In the genomic region with DNA sequence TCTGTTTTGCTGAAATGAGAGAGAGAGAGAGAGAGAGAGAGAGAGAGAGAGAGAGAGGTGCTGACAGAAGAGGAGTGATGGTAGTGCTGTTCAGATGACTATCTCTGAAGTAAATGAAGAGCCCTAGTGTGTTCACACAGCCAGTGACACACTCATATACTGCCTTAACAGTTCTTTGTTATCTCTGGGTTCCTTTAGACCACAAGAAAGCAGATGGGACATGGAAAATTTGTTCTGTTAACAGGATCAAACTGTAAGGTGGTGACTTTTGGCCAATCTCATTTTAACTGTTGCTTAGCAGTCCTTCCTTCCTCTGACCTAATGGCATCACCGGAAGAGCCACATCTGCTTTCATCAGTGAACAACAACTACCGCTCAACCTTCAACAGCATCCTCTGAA, we compare ENCODE assay signal across 25 mouse cellular contexts. TPM values are rescaled to one million over a fixed set of nuclear protein-coding genes. Genes with fewer than 3 reads are reported as not detected.
DNase-seq lines count a peak whose midpoint lies in the region; ATAC-seq and TF ChIP-seq lines count a peak whose summit lies in the region.
"Had no signal": no experiment of that assay in that cellular context is flagged by ENCODE, and none has a peak within 500 bp of the region (broad histone marks: within the 10 kb centered on the region; RNA-seq: fewer than 3 reads in every experiment).

No protein-coding gene starts in this region.

- 68% methylated on average over 2 of the region's 2 CpGs for whole genome bisulfite sequencing in heart, embryonic 12.5 days
- 68% methylated on average over 2 of the region's 2 CpGs for WGBS in heart, embryonic 15.5 days

- H3K27me3 ChIP-seq in heart, embryonic 12.5 days (replicated peaks) = no peaks in the 10 kb centered on the region
- H3K27me3 ChIP-seq in heart, embryonic 15.5 days = no peaks in the 10 kb centered on the region
- no peaks in the 10 kb centered on the region for H3K27me3 ChIP-seq in G1E (ENCODE audit: insufficient read depth, low read length)
- H3K27me3 ChIP-seq: forebrain, embryonic 13.5 days; hindbrain, embryonic 13.5 days; intestine, embryonic 15.5 days; kidney, embryonic 15.5 days had no signal

- H3K4me3 ChIP-seq in heart, embryonic 12.5 days = no peak overlapping the region
- H3K4me3 ChIP-seq in heart, embryonic 15.5 days = no peak overlapping the region
- no peak overlapping the region for H3K4me3 ChIP-seq in G1E (ENCODE audit: low read depth, low read length)
- H3K4me3 ChIP-seq: forebrain, embryonic 10.5 days; forebrain, embryonic 13.5 days; hindbrain, embryonic 10.5 days; hindbrain, embryonic 13.5 days; intestine, embryonic 15.5 days; kidney, embryonic 15.5 days had no signal

- no peak for TF ChIP-seq CTCF in G1E (IDR thresholded peaks at IDR 0.05; ENCODE audit: low read depth, low read length)

- H3K9ac ChIP-seq in heart, embryonic 12.5 days = no peak overlapping the region
- no peak overlapping the region for H3K9ac ChIP-seq in heart, embryonic 15.5 days
- H3K9ac ChIP-seq: forebrain, embryonic 13.5 days; hindbrain, embryonic 13.5 days; intestine, embryonic 15.5 days; kidney, embryonic 15.5 days had no signal

- H3K9me3 ChIP-seq in heart, embryonic 12.5 days (replicated peaks) = no peaks in the 10 kb centered on the region
- no peaks in the 10 kb centered on the region for H3K9me3 ChIP-seq in heart, embryonic 15.5 days (replicated peaks)
- no peaks in the 10 kb centered on the region for H3K9me3 ChIP-seq in G1E (replicated peaks)
- H3K9me3 ChIP-seq: forebrain, embryonic 10.5 days; forebrain, embryonic 13.5 days; hindbrain, embryonic 10.5 days; hindbrain, embryonic 13.5 days; intestine, embryonic 15.5 days; kidney, embryonic 15.5 days had no signal

- H3K36me3 ChIP-seq in heart, embryonic 12.5 days = no peaks in the 10 kb centered on the region
- no peaks in the 10 kb centered on the region for H3K36me3 ChIP-seq in heart, embryonic 15.5 days
- no peaks in the 10 kb centered on the region for H3K36me3 ChIP-seq in G1E (replicated peaks)
- H3K36me3 ChIP-seq: forebrain, embryonic 10.5 days; hindbrain, embryonic 10.5 days; hindbrain, embryonic 13.5 days; intestine, embryonic 15.5 days; kidney, embryonic 15.5 days had no signal

- H3K27ac ChIP-seq in heart, embryonic 12.5 days (ENCODE audit: poor library complexity, severe bottlenecking) = peak overlapping the region; percentile 20; the same call in 1 of the 2 replicates
- H3K27ac ChIP-seq in heart, embryonic 15.5 days = no peak overlapping the region
- H3K27ac ChIP-seq: forebrain, embryonic 10.5 days; forebrain, embryonic 13.5 days; hindbrain, embryonic 10.5 days; hindbrain, embryonic 13.5 days; intestine, embryonic 15.5 days; kidney, embryonic 15.5 days had no signal

- ATAC-seq in heart, embryonic 12.5 days (ENCODE audit: insufficient number of reproducible peaks, low FRiP score) = no peak
- ATAC-seq in heart, embryonic 15.5 days (replicated peaks; ENCODE audit: insufficient number of reproducible peaks, insufficient read depth, low FRiP score, low read depth) = no peak
- ATAC-seq in G1E (ENCODE audit: extremely low read depth, insufficient number of reproducible peaks, low FRiP score, poor library complexity, severe bottlenecking) = peak; percentile 78
- ATAC-seq: activated CD4-positive, CD25-positive, alpha-beta regulatory T cell, adult 4 months; forebrain, embryonic 13.5 days; forebrain, embryonic 16.5 days; hindbrain, embryonic 16.5 days; intestine, embryonic 15.5 days had no signal

- no peak overlapping the region for H3K4me2 ChIP-seq in heart, embryonic 12.5 days
- 0 out of 2 replicates have a peak overlapping the region, but pooled peaks have one; percentile 25 for H3K4me2 ChIP-seq in heart, embryonic 15.5 days
- H3K4me2 ChIP-seq: forebrain, embryonic 13.5 days; hindbrain, embryonic 13.5 days; intestine, embryonic 15.5 days; kidney, embryonic 15.5 days had no signal

- intact Hi-C loops in heart, postnatal 10 days (cut with DNase I) = loop anchor here (5.0 kb wide), 1 partner anchor 882 kb away; no protein-coding TSS in a partner anchor

- H3K4me1 ChIP-seq in heart, embryonic 12.5 days (replicated peaks) = peaks cover 20% of the 10 kb centered on the region
- peaks cover 16% of the 10 kb centered on the region; the same call in 1 of the 2 replicates for H3K4me1 ChIP-seq in heart, embryonic 15.5 days (replicated peaks)
- H3K4me1 ChIP-seq in G1E (ENCODE audit: insufficient read depth, low read depth, low read length) = peaks cover 53% of the 10 kb centered on the region
- H3K4me1 ChIP-seq: forebrain, embryonic 10.5 days; forebrain, embryonic 13.5 days; hindbrain, embryonic 10.5 days; hindbrain, embryonic 13.5 days; intestine, embryonic 15.5 days; kidney, embryonic 15.5 days had no signal

- DNase-seq in heart, postnatal 10 days = no peak
- no peak for DNase-seq in heart, postnatal 4 days
- DNase-seq in 416B (ENCODE audit: low read depth) (peak; percentile 31), G1E (ENCODE audit: low spot score) (no peak)
- no peak for DNase-seq in thymus, adult 18-20 months
- DNase-seq: adrenal gland, postnatal 10 days; adrenal gland, postnatal 36 days; cerebellum, adult 18-20 months; cerebellum, adult 9-10 months; cerebellum, postnatal 14 days; gastrocnemius, postnatal 10 days; gastrocnemius, postnatal 36 days; kidney, adult 11 months; kidney, adult 8-10 months had no signal

RNA-seq across cellular contexts. Expression of a gene that starts 10.7 kb away (rescaled TPM):
- polyA plus RNA-seq in heart, embryonic 12.5 days (2016; fragmentation: Nextera tagmentation; extraction: Ambion mirVana) = 28.6 and 30.6 TPM in 2 replicates
- 10 to 100 TPM; 15.1 to 18.5 TPM for total RNA-seq in heart, postnatal 10 days (2021)
- 20.3 and 23.3 TPM in 2 replicates for polyA plus RNA-seq in heart, embryonic 15.5 days (2015; fragmentation: Nextera tagmentation; extraction: Ambion mirVana)
- total RNA-seq in heart, postnatal 4 days (2021) = 10 to 100 TPM; 18.5 TPM
- total RNA-seq in G1E (2014; fragmentation: Nextera tagmentation) (599 and 631 TPM in 2 replicates), G1E (2017) (107 and 108 TPM in 2 replicates)
- 47.9 and 51.0 TPM in 2 replicates for polyA plus RNA-seq in G1E (2012)

Comparison
In these comparisons a context has a peak if more than half of its experiments do, and no peak if none do; other contexts are left out.
1. RNA of a gene that starts 10.7 kb away (total RNA-seq): 107 to 631 TPM in G1E; 18.5 TPM in heart, postnatal 4 days and 15.1 to 18.5 TPM in heart, postnatal 10 days; every median in the first group is over 4 times any median in the second.